Comparison of ENCODE assay signal across 14 mouse cellular contexts in the genomic region with DNA sequence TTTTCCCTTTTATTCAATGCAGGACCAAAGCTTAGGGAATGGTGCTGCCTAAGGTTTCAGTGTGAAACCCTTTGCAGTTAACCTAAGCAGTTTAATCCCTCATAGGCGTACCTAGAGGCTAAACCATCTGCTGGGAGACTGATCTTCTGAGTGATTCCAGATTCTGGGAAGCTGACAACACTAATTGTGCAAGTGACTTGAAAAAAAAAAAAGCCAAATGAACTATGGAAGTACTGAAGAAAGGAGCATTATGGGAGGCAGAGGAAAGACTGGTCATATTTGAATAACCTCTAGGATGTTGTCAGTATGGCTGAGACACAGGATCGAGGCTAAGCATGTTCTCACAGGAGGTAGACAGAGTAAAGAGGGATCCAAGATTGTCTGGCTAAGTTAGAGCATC.
"Had no signal": no experiment of that assay in that cellular context is flagged by ENCODE, and none has a peak within 500 bp of the region (broad histone marks: within the 10 kb centered on the region; RNA-seq: fewer than 3 reads in every experiment).

No protein-coding gene starts in this region.

- DNase-seq: retina, postnatal 1 day; right cerebral cortex, postnatal 14 days; right cerebral cortex, postnatal 25 days; right cerebral cortex, postnatal 4 days; spleen, adult 18-20 months; thymus, adult 18-20 months; thymus, adult 2 months; thymus, postnatal 14 days; thymus, postnatal 25 days; thymus, postnatal 36 days; thymus, postnatal 4 days had no signal

- H3K9ac ChIP-seq: neural tube, embryonic 15.5 days; stomach, embryonic 15.5 days had no signal

- H3K4me2 ChIP-seq: neural tube, embryonic 15.5 days; stomach, embryonic 15.5 days had no signal

- H3K36me3 ChIP-seq: neural tube, embryonic 15.5 days; stomach, embryonic 15.5 days had no signal

- H3K27ac ChIP-seq: neural tube, embryonic 15.5 days; stomach, embryonic 15.5 days; stomach, postnatal 0 days had no signal

- H3K9me3 ChIP-seq: neural tube, embryonic 15.5 days; stomach, embryonic 15.5 days had no signal

- H3K4me1 ChIP-seq: neural tube, embryonic 15.5 days; stomach, embryonic 15.5 days had no signal

- H3K27me3 ChIP-seq: neural tube, embryonic 15.5 days; stomach, embryonic 15.5 days had no signal

- H3K4me3 ChIP-seq: neural tube, embryonic 15.5 days; stomach, embryonic 15.5 days had no signal
